Mouse (Mus musculus) testis, postnatal 10 days (tissue): ENCODE measurements at regions not wholly inside any gene's neighbourhood (a gene's known extent, or its start where the extent isn't known, plus 50 kb on each side); places are given as distances from the start of the nearest gene placed in this dataset.
A peak's percentile ranks its signal among the peaks of the same experiment; 100 is the strongest.
"Not testable (repeated sequence)": the region's sequence is repeated elsewhere in the genome, so short reads cannot be mapped to it uniquely, and the experiment has no call there.

Experiments
- DNase-seq: peaks from one replicate; pipeline ENCODE4 v3.0.0; 2021; ENCODE audit warnings: low spot score

GRCm38 (mm10) chr9:41914611-41915010 is 209.5 kb downstream of the Sorl1 start:
- DNase-seq: no peak

GRCm38 (mm10) chr9:41913911-41914310 is 210.2 kb downstream of the Sorl1 start:
- DNase-seq: no peak

GRCm38 (mm10) chr9:41912482-41912881 is 211.6 kb downstream of the Sorl1 start:
- DNase-seq: no peak

GRCm38 (mm10) chr9:41900606-41900974 is 223.5 kb downstream of the Sorl1 start:
- DNase-seq: no peak

GRCm38 (mm10) chr9:41899766-41900605 is 224.1 kb downstream of the Sorl1 start:
- no peak for DNase-seq

GRCm38 (mm10) chr9:41895106-41895505 is 229.0 kb downstream of the Sorl1 start:
- DNase-seq: no peak

- no peak for DNase-seq
Measured at GRCm38 (mm10) chr9:41892841-41893240, 231.3 kb downstream of the Sorl1 start.

- DNase-seq: no peak
Measured at GRCm38 (mm10) chr9:41891206-41891605, 232.9 kb downstream of the Sorl1 start.

- peak; percentile 81 for DNase-seq
Measured at GRCm38 (mm10) chr9:41890273-41891141, 233.6 kb downstream of the Sorl1 start.

GRCm38 (mm10) chr9:41889568-41890272 is 234.4 kb downstream of the Sorl1 start:
- peak; percentile 71 for DNase-seq

GRCm38 (mm10) chr9:41888616-41889150 is 235.4 kb downstream of the Sorl1 start:
- no peak for DNase-seq

- DNase-seq: not testable (repeated sequence)
Measured at GRCm38 (mm10) chr9:41886456-41886855, 237.6 kb downstream of the Sorl1 start.

GRCm38 (mm10) chr9:41880457-41880856 is 243.6 kb downstream of the Sorl1 start:
- no peak for DNase-seq

- DNase-seq: no peak
Measured at GRCm38 (mm10) chr9:41879080-41879479, 245.0 kb downstream of the Sorl1 start.

GRCm38 (mm10) chr9:41861136-41861535 is 263.0 kb downstream of the Sorl1 start:
- no peak for DNase-seq

- peak; percentile 77 for DNase-seq
Measured at GRCm38 (mm10) chr9:41860681-41861080, 263.4 kb downstream of the Sorl1 start.

GRCm38 (mm10) chr9:41859780-41860179 is 264.3 kb downstream of the Sorl1 start:
- no peak for DNase-seq

GRCm38 (mm10) chr9:41852099-41852498 is 272.0 kb downstream of the Sorl1 start:
- DNase-seq: no peak

- no peak for DNase-seq
Measured at GRCm38 (mm10) chr9:41849628-41850326, 274.3 kb downstream of the Sorl1 start.

- DNase-seq: no peak
Measured at GRCm38 (mm10) chr9:41844616-41845015, 279.5 kb downstream of the Sorl1 start.
